Mouse (Mus musculus) ES-Bruce4 (cell line): ENCODE measurements at regions not wholly inside any gene's neighbourhood (a gene's known extent, or its start where the extent isn't known, plus 50 kb on each side); places are given as distances from the start of the nearest gene placed in this dataset.

Experiments used
- CTCF ChIP-seq: IDR thresholded peaks from one replicate; pipeline ENCODE4 v1.8.1; 2011; ENCODE audit warnings: low read depth, low read length
- EP300 ChIP-seq: IDR thresholded peaks from 2 replicates; pipeline ENCODE4 v1.6.1; 2011; ENCODE audit warnings: low read depth, low read length; ENCODE audit not compliant: insufficient read depth

DNA sequence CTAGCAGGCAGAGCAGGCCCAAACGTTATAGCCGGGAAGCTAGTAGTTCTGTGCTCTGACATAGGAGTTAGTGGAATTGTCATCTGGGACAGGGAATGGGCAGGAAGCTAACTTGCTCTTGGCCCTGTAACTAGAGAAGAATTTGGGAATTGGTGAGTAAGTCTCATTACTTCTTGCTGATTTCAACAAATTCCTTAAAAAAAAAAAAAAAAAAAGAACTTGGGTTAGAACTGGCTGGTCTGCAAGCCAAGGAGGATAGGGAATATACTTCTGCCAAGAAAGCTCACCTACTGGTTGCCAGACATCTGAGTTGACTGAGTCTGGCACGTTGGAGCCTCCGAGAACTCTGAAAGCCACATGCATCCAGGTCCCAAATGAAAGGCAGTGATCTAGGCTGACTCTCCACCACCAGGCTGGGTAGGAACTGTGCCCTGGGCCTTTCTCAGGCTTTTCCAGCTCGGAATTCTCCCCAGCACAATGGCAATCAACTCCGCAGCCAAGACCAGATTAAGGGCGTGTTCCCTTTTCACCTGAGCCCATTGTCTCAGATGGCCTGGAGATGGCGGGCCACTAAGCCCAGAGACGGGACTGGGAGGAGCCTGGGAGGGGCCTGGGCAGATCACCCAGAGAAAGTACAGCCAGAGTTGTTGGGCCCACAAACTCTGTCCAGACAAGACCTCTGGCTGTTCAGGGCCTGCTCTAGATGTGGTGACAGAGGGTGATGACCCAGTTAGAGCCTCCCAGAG, 155.9 kb upstream of the Haao start:
- TF ChIP-seq EP300 (peak; percentile 75; the same call in 1 of the 2 replicates), CTCF (no peak)
